Mouse (Mus musculus): ENCODE data around the gene Prrg2. TPM values are rescaled to one million over a fixed set of nuclear protein-coding genes. Genes with fewer than 3 reads are reported as not detected.

Prrg2 gene
- polyA plus RNA-seq, 1 experiment from 2014 or later, result 17.8 TPM

- H3K27ac ChIP-seq (replicated peaks), result no peak overlapping the region
Measured at GRCm38 (mm10) chr7:45072230-45072629, 9.8 kb upstream of the Prrg2 start.

GRCm38 (mm10) chr7:45069671-45070070, 7.2 kb upstream of the Prrg2 start:
- no peak overlapping the region for H3K9ac ChIP-seq (replicated peaks)
- no peaks in the 10 kb centered on the region for H3K27me3 ChIP-seq
- no peak overlapping the region for H3K4me2 ChIP-seq (replicated peaks)
- no peaks in the 10 kb centered on the region for H3K9me3 ChIP-seq
- H3K4me1 ChIP-seq, result no peaks in the 10 kb centered on the region
- no peak overlapping the region for H3K4me3 ChIP-seq
- H3K27ac ChIP-seq (replicated peaks), result no peak overlapping the region
- no peak for ATAC-seq (ENCODE audit: low FRiP score, low read depth)
- peaks cover 8% of the 10 kb centered on the region; the same call in 1 of the 2 replicates for H3K36me3 ChIP-seq
- 97% methylated on average over 2 of the region's 2 CpGs for WGBS

More at GRCm38 (mm10) chr7:45072230-45072629, 9.8 kb upstream of the Prrg2 start:
- H3K4me2 ChIP-seq (replicated peaks), result no peak overlapping the region
- H3K9me3 ChIP-seq, result no peaks in the 10 kb centered on the region
- no peak for ATAC-seq (ENCODE audit: low FRiP score, low read depth)
- WGBS, result 60% methylated on average over 2 of the region's 2 CpGs
- H3K4me1 ChIP-seq, result no peaks in the 10 kb centered on the region
- H3K9ac ChIP-seq (replicated peaks), result no peak overlapping the region
- no peaks in the 10 kb centered on the region for H3K27me3 ChIP-seq
- no peak overlapping the region for H3K4me3 ChIP-seq
- peaks cover 31% of the 10 kb centered on the region for H3K36me3 ChIP-seq

DNA sequence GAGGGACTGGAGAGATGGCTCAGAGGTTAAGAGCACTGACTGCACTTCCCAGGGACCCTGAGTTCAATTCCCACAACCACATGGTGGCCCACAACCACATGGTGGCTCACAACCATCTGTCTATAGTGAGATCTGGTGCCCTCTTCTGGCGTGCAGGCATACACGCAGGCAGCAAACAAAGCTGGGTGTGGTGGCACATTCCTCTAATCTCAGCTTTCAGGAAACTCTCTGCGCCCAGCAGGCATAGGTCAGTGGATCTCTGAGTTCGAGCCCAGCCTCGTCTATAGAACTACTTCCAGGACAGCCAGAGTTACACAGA, 5.5 kb upstream of the Prrg2 start:
- H3K4me3 ChIP-seq, result no peak overlapping the region
- H3K9me3 ChIP-seq, result no peaks in the 10 kb centered on the region
- H3K9ac ChIP-seq (replicated peaks), result no peak overlapping the region
- no peak for ATAC-seq (ENCODE audit: low FRiP score, low read depth)
- H3K27me3 ChIP-seq, result no peaks in the 10 kb centered on the region
- H3K4me2 ChIP-seq (replicated peaks), result no peak overlapping the region
- no peaks in the 10 kb centered on the region for H3K36me3 ChIP-seq
- H3K4me1 ChIP-seq, result peaks cover 6% of the 10 kb centered on the region
- H3K27ac ChIP-seq (replicated peaks), result no peak overlapping the region
- WGBS, result 28% methylated on average over 5 of the region's 5 CpGs

- Histone ChIP-seq H3K36me3 (no peaks in the 10 kb centered on the region), H3K27ac (replicated peaks) (no peak overlapping the region), H3K27me3 (no peaks in the 10 kb centered on the region), H3K4me1 (peaks cover 8% of the 10 kb centered on the region), H3K4me3 (no peak overlapping the region), H3K4me2 (replicated peaks) (no peak overlapping the region), H3K9ac (replicated peaks) (no peak overlapping the region), H3K9me3 (no peaks in the 10 kb centered on the region)
- WGBS, result 74% methylated on average over 4 of the region's 4 CpGs
- no peak for ATAC-seq (ENCODE audit: low FRiP score, low read depth)
Measured at GRCm38 (mm10) chr7:45067190-45067999, 4.9 kb upstream of the Prrg2 start.

GRCm38 (mm10) chr7:45061532-45062075, 873 bp downstream of the Prrg2 start:
- H3K27ac ChIP-seq (replicated peaks), result 0 out of 2 replicates have a peak overlapping the region, but pooled peaks have one; percentile 35
- 18% methylated on average over 11 of the region's 11 CpGs for WGBS
- no peaks in the 10 kb centered on the region for H3K9me3 ChIP-seq

DNA sequence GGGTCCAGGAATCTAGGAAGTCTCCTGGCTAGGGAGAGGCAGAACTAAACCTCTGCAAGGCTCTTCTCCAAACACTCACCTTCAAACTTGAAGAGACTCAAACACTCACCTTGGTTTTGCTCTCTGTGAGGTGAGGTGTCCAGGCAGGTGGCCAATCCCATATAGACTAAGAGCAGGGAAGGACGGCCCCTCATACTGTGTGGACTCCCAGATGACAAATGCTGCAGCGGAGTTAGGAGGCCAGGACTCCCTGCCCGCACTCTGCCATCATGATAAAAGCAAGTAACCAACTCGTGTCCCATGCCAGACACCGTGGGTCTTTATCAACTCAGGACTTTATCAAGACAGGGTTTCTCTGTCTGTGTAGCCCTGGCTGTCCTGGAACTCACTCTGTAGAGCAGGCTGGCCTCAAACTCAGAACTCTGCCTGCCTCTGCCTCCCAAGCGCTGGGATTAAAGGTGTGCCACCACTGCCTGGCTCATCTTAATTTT, 1.8 kb downstream of the Prrg2 start:
- Histone ChIP-seq H3K9ac (replicated peaks) (no peak overlapping the region), H3K36me3 (no peaks in the 10 kb centered on the region), H3K9me3 (no peaks in the 10 kb centered on the region), H3K4me1 (peaks cover 28% of the 10 kb centered on the region), H3K4me3 (no peak overlapping the region), H3K27ac (replicated peaks) (no peak overlapping the region), H3K4me2 (replicated peaks) (no peak overlapping the region), H3K27me3 (peaks cover 7% of the 10 kb centered on the region)
- no peak for ATAC-seq (ENCODE audit: low FRiP score, low read depth)
- WGBS, result 85% methylated on average over 6 of the region's 6 CpGs

More at GRCm38 (mm10) chr7:45061532-45062075, 873 bp downstream of the Prrg2 start:
- H3K36me3 ChIP-seq, result no peaks in the 10 kb centered on the region
- peaks cover 6% of the 10 kb centered on the region for H3K27me3 ChIP-seq
- H3K9ac ChIP-seq (replicated peaks), result peak overlapping the region; percentile 50
- H3K4me2 ChIP-seq (replicated peaks), result peak overlapping the region; percentile 66
- H3K4me1 ChIP-seq, result peaks cover 28% of the 10 kb centered on the region
- no peak for ATAC-seq (ENCODE audit: low FRiP score, low read depth)
- peak overlapping the region; percentile 65 for H3K4me3 ChIP-seq

DNA sequence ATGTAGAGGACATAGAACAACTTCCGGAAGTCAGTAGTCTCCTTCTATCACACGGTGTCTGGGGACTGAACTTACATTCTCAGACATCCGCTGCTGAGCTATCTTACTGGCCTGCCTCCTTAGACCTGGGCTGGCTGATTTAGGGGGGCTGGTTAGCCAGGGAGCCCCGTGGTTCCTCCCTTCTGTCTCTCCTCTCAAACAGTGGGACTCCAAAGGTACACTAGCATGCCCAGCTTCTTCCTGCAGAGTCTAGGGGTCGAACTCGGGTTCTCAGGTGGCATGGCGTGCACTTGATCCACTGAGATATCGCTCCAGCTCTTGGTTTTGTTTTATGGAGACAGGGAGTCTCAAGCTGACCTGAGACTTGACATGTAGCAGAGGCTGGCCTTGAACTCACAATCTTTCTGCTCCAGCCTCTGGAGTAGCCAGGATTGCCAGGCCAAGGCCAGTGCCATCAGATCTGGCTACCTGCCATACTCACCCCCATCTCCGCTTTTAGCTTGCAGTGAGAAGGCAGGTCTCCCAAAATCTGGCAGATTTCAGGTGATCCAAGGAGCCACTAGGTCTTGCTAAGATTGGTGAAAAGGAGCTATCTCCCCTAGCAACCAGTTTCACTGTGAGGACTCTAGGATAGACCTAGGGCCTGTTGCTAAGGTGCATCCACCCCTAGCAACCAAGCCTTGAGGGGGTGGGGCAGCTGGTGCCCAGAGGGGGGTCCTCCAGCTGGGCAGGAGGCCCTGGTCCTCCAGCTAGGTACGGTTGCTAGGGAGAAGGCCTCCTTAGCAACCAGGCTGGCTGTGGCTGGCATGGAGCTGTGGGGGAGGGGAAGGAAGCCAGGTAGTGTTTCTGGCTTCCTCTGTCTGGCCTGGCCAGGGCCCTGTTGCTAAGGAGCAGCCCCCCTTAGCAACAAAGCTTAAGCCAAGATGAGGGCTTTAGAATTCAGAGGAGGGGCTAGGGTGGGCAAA, 3.6 kb downstream of the Prrg2 start:
- ATAC-seq (ENCODE audit: low FRiP score, low read depth), result no peak
- 0 out of 2 replicates have a peak overlapping the region, but pooled peaks have one; percentile 7 for H3K4me2 ChIP-seq (replicated peaks)
- peak overlapping the region; percentile 49 for H3K27ac ChIP-seq (replicated peaks)
- H3K27me3 ChIP-seq, result peaks cover 7% of the 10 kb centered on the region
- no peaks in the 10 kb centered on the region for H3K9me3 ChIP-seq
- no peaks in the 10 kb centered on the region for H3K36me3 ChIP-seq
- 0 out of 2 replicates have a peak overlapping the region, but pooled peaks have one; percentile 31 for H3K9ac ChIP-seq (replicated peaks)
- peaks cover 31% of the 10 kb centered on the region for H3K4me1 ChIP-seq
- no peak overlapping the region for H3K4me3 ChIP-seq
- WGBS, result 77% methylated on average over 10 of the region's 10 CpGs

GRCm38 (mm10) chr7:45056972-45057348, 5.5 kb downstream of the Prrg2 start:
- ATAC-seq (ENCODE audit: low FRiP score, low read depth), result no peak
- H3K4me2 ChIP-seq (replicated peaks), result no peak overlapping the region
- H3K27ac ChIP-seq (replicated peaks), result no peak overlapping the region
- H3K9ac ChIP-seq (replicated peaks), result no peak overlapping the region
- H3K4me3 ChIP-seq, result no peak overlapping the region
- no peaks in the 10 kb centered on the region for H3K36me3 ChIP-seq
- no peaks in the 10 kb centered on the region for H3K9me3 ChIP-seq
- peaks cover 7% of the 10 kb centered on the region for H3K27me3 ChIP-seq
- H3K4me1 ChIP-seq, result peaks cover 29% of the 10 kb centered on the region

GRCm38 (mm10) chr7:45056329-45056971, 6.0 kb downstream of the Prrg2 start:
- peaks cover 7% of the 10 kb centered on the region for H3K27me3 ChIP-seq
- H3K4me2 ChIP-seq (replicated peaks), result no peak overlapping the region
- H3K36me3 ChIP-seq, result no peaks in the 10 kb centered on the region
- H3K27ac ChIP-seq (replicated peaks), result no peak overlapping the region
- H3K9me3 ChIP-seq, result no peaks in the 10 kb centered on the region
- H3K4me1 ChIP-seq, result peaks cover 30% of the 10 kb centered on the region
- no peak overlapping the region for H3K9ac ChIP-seq (replicated peaks)
- H3K4me3 ChIP-seq, result no peak overlapping the region
- no peak for ATAC-seq (ENCODE audit: low FRiP score, low read depth)
- WGBS, result 65% methylated on average over 14 of the region's 14 CpGs

DNA sequence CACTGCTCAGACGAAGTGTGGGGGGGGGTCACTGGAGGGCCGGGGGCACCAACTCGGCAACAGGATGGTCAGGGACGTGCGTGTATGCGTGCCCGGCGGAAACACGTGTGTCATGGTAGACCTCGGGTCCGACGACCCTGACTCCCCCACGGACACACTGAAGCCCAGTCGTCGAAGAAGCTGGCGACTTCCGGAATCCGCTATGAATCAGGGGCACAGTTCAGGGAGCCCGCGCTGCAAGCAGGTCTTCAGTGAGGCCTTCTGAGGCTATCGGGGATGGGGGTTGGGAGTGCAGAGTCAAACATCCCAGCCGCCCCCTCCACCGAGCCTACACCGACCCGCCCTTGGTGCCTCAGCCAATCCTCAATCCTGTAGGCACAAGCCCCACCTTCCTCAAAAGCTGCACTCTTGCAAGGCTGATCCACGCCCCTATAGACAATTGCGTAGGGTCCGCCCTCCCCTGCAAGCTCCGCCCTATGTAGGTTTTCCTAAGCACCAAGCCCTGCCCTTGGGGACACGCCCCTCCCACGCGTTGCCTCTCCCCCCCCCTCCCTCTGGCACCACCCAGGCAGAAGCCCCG, 8.5 kb downstream of the Prrg2 start:
- WGBS, result under 1% methylated on average over 33 of the region's 33 CpGs
- peak; percentile 88 for ATAC-seq (ENCODE audit: low FRiP score, low read depth)
- no peaks in the 10 kb centered on the region for H3K9me3 ChIP-seq
- H3K4me1 ChIP-seq, result peaks cover 31% of the 10 kb centered on the region
- H3K27me3 ChIP-seq, result peaks cover 7% of the 10 kb centered on the region
- H3K36me3 ChIP-seq, result peaks cover 17% of the 10 kb centered on the region
- peak overlapping the region; percentile 98 for H3K27ac ChIP-seq (replicated peaks)
- peak overlapping the region; percentile 95 for H3K4me3 ChIP-seq
- H3K4me2 ChIP-seq (replicated peaks), result peak overlapping the region; percentile 98
- peak overlapping the region; percentile 96 for H3K9ac ChIP-seq (replicated peaks)
